Mouse (Mus musculus) adrenal gland, adult (tissue): ENCODE measurements at regions not wholly inside any gene's neighbourhood (a gene's known extent, or its start where the extent isn't known, plus 50 kb on each side); places are given as distances from the start of the nearest gene placed in this dataset.

Experiments
- DNase-seq, 2 experiments: peaks; one replicate each; pipeline ENCODE4 v3.0.0; 2022 to 2023; ENCODE audit warnings: low spot score in 1 of 2; ENCODE audit not compliant: inconsistent age in 2 of 2

GRCm38 (mm10) chr17:9729020-9729419, 59.5 kb upstream of the Pabpc6 start:
- no peak for DNase-seq

DNA sequence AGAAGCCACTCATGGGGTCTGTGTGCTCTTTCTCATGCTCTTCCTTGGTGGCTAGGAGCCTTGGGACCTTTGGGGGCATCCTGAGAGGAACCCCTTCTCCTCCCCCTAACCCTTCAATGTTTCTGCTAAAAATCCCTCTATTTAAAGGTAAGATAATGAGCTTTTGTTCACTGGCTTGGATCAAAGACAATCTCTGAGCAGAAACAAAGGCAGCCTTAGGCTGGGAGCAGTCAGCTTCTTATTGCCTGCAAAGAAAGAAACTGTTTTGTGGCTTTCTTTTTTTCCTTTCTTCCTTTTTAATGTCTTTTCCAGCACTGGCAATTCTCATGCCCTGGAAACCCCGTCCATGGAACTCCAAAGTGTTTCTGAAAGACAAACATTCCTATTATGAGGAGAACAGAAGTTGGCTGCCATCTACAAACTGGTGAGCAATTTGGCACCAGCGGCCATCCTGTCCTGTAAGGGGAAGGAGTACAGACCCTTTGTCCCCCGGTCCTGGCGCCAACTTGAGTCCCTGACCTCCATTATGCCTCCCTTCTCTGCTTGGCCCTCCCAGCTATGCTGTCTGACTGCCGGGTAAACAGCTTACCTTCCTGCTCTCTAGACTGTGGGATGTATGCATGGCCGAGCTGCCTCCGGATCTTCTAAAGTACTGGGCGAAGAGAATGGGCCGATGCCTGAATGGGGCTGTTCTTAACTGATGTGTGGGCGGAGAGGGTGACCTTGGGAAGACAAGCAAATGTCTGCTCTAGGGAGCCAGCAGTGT, 56.4 kb upstream of the Pabpc6 start:
- DNase-seq = no peak

GRCm38 (mm10) chr17:9723484-9723883, 54.0 kb upstream of the Pabpc6 start:
- DNase-seq = peak; percentile 17 to 86

DNA sequence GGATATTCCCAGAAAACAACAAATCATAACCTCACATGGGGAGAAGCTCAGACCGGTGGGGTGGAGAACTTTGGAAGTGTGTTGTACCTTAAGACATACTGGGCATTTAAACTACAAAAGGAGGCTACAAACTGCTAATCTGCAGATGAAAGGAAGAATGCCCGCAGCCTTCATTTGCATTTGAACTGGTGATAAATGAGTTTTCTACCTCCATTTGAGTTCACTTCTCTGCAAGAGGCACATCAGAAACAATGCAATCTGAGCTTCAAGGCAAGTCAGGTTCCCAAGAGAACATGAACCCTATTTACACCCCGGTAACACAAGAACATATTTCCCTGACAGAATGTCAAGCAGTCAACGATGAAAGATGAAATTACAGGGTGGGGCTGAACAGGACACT, 53.2 kb upstream of the Pabpc6 start:
- DNase-seq = no peak
